Mouse (Mus musculus) MEL (cell line): Measurements from ENCODE around the gene a.

Experiments used
- CTCF ChIP-seq, 3 experiments: IDR thresholded peaks in 2 of 3; conservative IDR thresholded peaks in 1 of 3; 2 replicates each; pipeline ENCODE4 v1.5.1; 2011 to 2012; ENCODE audit warnings: low read length in 3 of 3, low read depth in 2 of 3, mild to moderate bottlenecking in 2 of 3, improper control_type of control experiment in 1 of 3, inconsistent platforms in 1 of 3, mixed read lengths in 1 of 3, moderate library complexity in 1 of 3; ENCODE audit not compliant: control insufficient read depth in 1 of 3, insufficient read depth in 1 of 3, poor library complexity in 1 of 3, severe bottlenecking in 1 of 3
- EP300 ChIP-seq, 2 experiments: IDR thresholded peaks; 2 replicates each; pipeline ENCODE4 v1.6.1; 2011; ENCODE audit warnings: improper control_type of control experiment in 2 of 2, low read length in 2 of 2, low read depth in 1 of 2, mild to moderate bottlenecking in 1 of 2
- HCFC1 ChIP-seq: IDR thresholded peaks from 2 replicates; pipeline ENCODE4 v1.6.1; 2012; ENCODE audit warnings: low read depth, mild to moderate bottlenecking, inconsistent platforms, low read length, improper control_type of control experiment, moderate library complexity
- JUND ChIP-seq: IDR thresholded peaks from 2 replicates; pipeline ENCODE4 v1.6.1; 2011; ENCODE audit warnings: low read depth, mild to moderate bottlenecking, improper control_type of control experiment, low read length
- MAFK ChIP-seq: IDR thresholded peaks from 2 replicates; pipeline ENCODE4 v1.6.1; 2011; ENCODE audit warnings: low read depth, mild to moderate bottlenecking, low read length, improper control_type of control experiment, borderline replicate concordance
- MAX ChIP-seq: IDR thresholded peaks from 2 replicates; pipeline ENCODE4 v1.6.1; 2011; ENCODE audit warnings: low read length, improper control_type of control experiment
- MYC ChIP-seq: IDR thresholded peaks from 2 replicates; pipeline ENCODE4 v1.6.1; 2011; ENCODE audit warnings: low read depth, mild to moderate bottlenecking, low read length, improper control_type of control experiment, moderate library complexity
- POLR2A ChIP-seq, 2 experiments: IDR thresholded peaks; 2 replicates each; pipeline ENCODE4 v1.6.1; 2011 to 2012; ENCODE audit warnings: low read length in 2 of 2, mild to moderate bottlenecking in 2 of 2, control low read depth in 1 of 2, improper control_type of control experiment in 1 of 2, low read depth in 1 of 2, moderate library complexity in 1 of 2; ENCODE audit not compliant: control insufficient read depth in 1 of 2, insufficient read depth in 1 of 2, poor library complexity in 1 of 2
- SMC3 ChIP-seq: IDR thresholded peaks from 2 replicates; pipeline ENCODE4 v1.6.1; 2011; ENCODE audit warnings: low read depth, low read length, improper control_type of control experiment
- TCF12 ChIP-seq: IDR thresholded peaks from 2 replicates; pipeline ENCODE4 v1.6.1; 2014; ENCODE audit warnings: low read depth, mild to moderate bottlenecking, inconsistent platforms, low read length, improper control_type of control experiment, moderate library complexity
- USF1 ChIP-seq: IDR thresholded peaks from 2 replicates; pipeline ENCODE4 v1.6.1; 2014; ENCODE audit warnings: low read depth, mild to moderate bottlenecking, inconsistent platforms, low read length, improper control_type of control experiment, moderate library complexity
- USF2 ChIP-seq, 2 experiments: IDR thresholded peaks; 2 replicates each; pipeline ENCODE4 v1.6.1; 2011 to 2012; ENCODE audit warnings: improper control_type of control experiment in 2 of 2, low read length in 2 of 2, borderline replicate concordance in 1 of 2, inconsistent platforms in 1 of 2, low read depth in 1 of 2, mild to moderate bottlenecking in 1 of 2; ENCODE audit not compliant: insufficient read depth in 1 of 2
- ZMIZ1 ChIP-seq: IDR thresholded peaks from 2 replicates; pipeline ENCODE4 v1.6.1; 2012; ENCODE audit warnings: low read depth, mild to moderate bottlenecking, inconsistent platforms, low read length, improper control_type of control experiment, moderate library complexity

DNA sequence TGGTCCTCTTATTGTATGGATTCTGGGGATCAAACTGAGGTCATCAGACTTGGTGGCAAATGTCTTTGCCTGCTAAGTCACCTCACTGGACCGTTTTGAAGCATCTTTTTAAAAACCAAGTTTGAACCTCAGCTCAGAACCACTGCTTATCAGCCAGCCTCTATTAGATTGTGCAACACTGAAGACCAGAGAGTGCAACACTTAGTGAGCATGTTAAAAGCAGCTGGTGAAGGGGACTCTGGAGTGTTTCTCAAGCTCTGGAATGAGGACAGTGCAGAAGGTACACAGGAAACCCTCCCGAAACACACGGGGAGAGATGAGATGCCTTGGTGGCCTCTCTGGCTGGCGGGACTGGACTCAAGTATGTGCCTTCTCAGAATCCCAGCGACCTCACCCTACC, 200.9 kb downstream of the a start:
- no peak for TF ChIP-seq ZMIZ1
- TF ChIP-seq USF1, result no peak
- TF ChIP-seq MYC, result no peak
- no peak for TF ChIP-seq USF2 (IDR thresholded peaks at IDR 0.05; ENCODE audit: borderline replicate concordance in 1 of 2, insufficient read depth in 1 of 2, low read depth in 1 of 2, low read length in 2 of 2)
- TF ChIP-seq SMC3, result no peak
- no peak for TF ChIP-seq CTCF (IDR thresholded peaks at IDR 0.05 in 2 of 3, conservative IDR thresholded peaks at IDR 0.05 in 1 of 3; ENCODE audit: control insufficient read depth in 1 of 3, insufficient read depth in 1 of 3, low read depth in 2 of 3, low read length in 3 of 3, poor library complexity in 1 of 3, severe bottlenecking in 1 of 3)
- TF ChIP-seq POLR2A (IDR thresholded peaks at IDR 0.05; ENCODE audit: control insufficient read depth in 1 of 2, insufficient read depth in 1 of 2, low read depth in 1 of 2, low read length in 2 of 2, poor library complexity in 1 of 2), result no peak
- TF ChIP-seq EP300 (IDR thresholded peaks at IDR 0.05; ENCODE audit: low read depth in 1 of 2, low read length in 2 of 2), result no peak
- no peak for TF ChIP-seq HCFC1
- TF ChIP-seq MAFK, result no peak
- TF ChIP-seq TCF12, result no peak
- no peak for TF ChIP-seq JUND
- no peak for TF ChIP-seq MAX
